Mouse (Mus musculus): Measurements from ENCODE around the gene Tcf7l2.
A peak's percentile ranks its signal among the peaks of the same experiment; 100 is the strongest.

The Tcf7l2 gene

GRCm38 (mm10) chr19:55729376-55729775 lies 12.2 kb upstream of the Tcf7l2 start:
- no peak for DNase-seq (ENCODE audit: extremely low spot score)

- no peak for DNase-seq (ENCODE audit: extremely low spot score)
Observed at GRCm38 (mm10) chr19:55732499-55732898, 9.1 kb upstream of the Tcf7l2 start.

- no peak for DNase-seq (ENCODE audit: extremely low spot score)
Observed at GRCm38 (mm10) chr19:55732994-55733393, 8.6 kb upstream of the Tcf7l2 start.

GRCm38 (mm10) chr19:55736016-55736415 lies 5.6 kb upstream of the Tcf7l2 start:
- DNase-seq (ENCODE audit: extremely low spot score): no peak

GRCm38 (mm10) chr19:55739713-55740112 lies 1.9 kb upstream of the Tcf7l2 start:
- no peak for DNase-seq (ENCODE audit: extremely low spot score)

- DNase-seq (ENCODE audit: extremely low spot score): no peak
Observed at GRCm38 (mm10) chr19:55740753-55741438, 724 bp upstream of the Tcf7l2 start.

GRCm38 (mm10) chr19:55742386-55743000 lies 873 bp downstream of the Tcf7l2 start:
- peak; percentile 69 for DNase-seq (ENCODE audit: extremely low spot score)

GRCm38 (mm10) chr19:55743001-55743556 lies 1.5 kb downstream of the Tcf7l2 start:
- peak; percentile 82 for DNase-seq (ENCODE audit: extremely low spot score)

GRCm38 (mm10) chr19:55743557-55744441 lies 2.2 kb downstream of the Tcf7l2 start:
- peak; percentile 85 for DNase-seq (ENCODE audit: extremely low spot score)

GRCm38 (mm10) chr19:55744576-55745191 lies 3.1 kb downstream of the Tcf7l2 start:
- no peak for DNase-seq (ENCODE audit: extremely low spot score)

- DNase-seq (ENCODE audit: extremely low spot score): peak; percentile 57
Observed at GRCm38 (mm10) chr19:55745192-55745578, 3.6 kb downstream of the Tcf7l2 start.

GRCm38 (mm10) chr19:55746241-55746640 lies 4.6 kb downstream of the Tcf7l2 start:
- no peak for DNase-seq (ENCODE audit: extremely low spot score)

GRCm38 (mm10) chr19:55747237-55747925 lies 5.8 kb downstream of the Tcf7l2 start:
- no peak for DNase-seq (ENCODE audit: extremely low spot score)

GRCm38 (mm10) chr19:55747926-55748291 lies 6.3 kb downstream of the Tcf7l2 start:
- no peak for DNase-seq (ENCODE audit: extremely low spot score)

- no peak for DNase-seq (ENCODE audit: extremely low spot score)
Observed at GRCm38 (mm10) chr19:55748801-55749200, 7.2 kb downstream of the Tcf7l2 start.

- no peak for DNase-seq (ENCODE audit: extremely low spot score)
Observed at GRCm38 (mm10) chr19:55749532-55749931, 7.9 kb downstream of the Tcf7l2 start.

- DNase-seq (ENCODE audit: extremely low spot score): no peak
Observed at GRCm38 (mm10) chr19:55750048-55750447, 8.4 kb downstream of the Tcf7l2 start.

- DNase-seq (ENCODE audit: extremely low spot score): no peak
Observed at GRCm38 (mm10) chr19:55750465-55750864, 8.8 kb downstream of the Tcf7l2 start.

- DNase-seq (ENCODE audit: extremely low spot score): no peak
Observed at GRCm38 (mm10) chr19:55752861-55753260, 11.2 kb downstream of the Tcf7l2 start.

- no peak for DNase-seq (ENCODE audit: extremely low spot score)
Observed at GRCm38 (mm10) chr19:55754303-55754702, 12.7 kb downstream of the Tcf7l2 start.

GRCm38 (mm10) chr19:55755462-55755861 lies 13.8 kb downstream of the Tcf7l2 start:
- DNase-seq (ENCODE audit: extremely low spot score): no peak

Data from embryo, embryonic 9.5 days (tissue).